Mouse (Mus musculus) stomach, embryonic 15.5 days (tissue): ENCODE measurements around the gene Gm13275. TPM values are rescaled to one million over a fixed set of nuclear protein-coding genes. Genes with fewer than 3 reads are reported as not detected.
A peak's percentile ranks its signal among the peaks of the same experiment; 100 is the strongest.
"Not testable (repeated sequence)": the region's sequence is repeated elsewhere in the genome, so short reads cannot be mapped to it uniquely, and the experiment has no call there.

Experiments used
- ATAC-seq: fragments of 200-750 bp; cut with Nextera tagmentation; 2 replicates; pipeline ENCODE4 v1.8.0; 2017; ENCODE audit warnings: low read depth, moderate number of reproducible peaks, moderate TSS enrichment; ENCODE audit not compliant: insufficient read depth, low FRiP score
- H3K27ac ChIP-seq: fragments of 300-500 bp; sonication (generic); 2 replicates; pipeline ENCODE4 v1.5.1; 2015; ENCODE audit warnings: mild to moderate bottlenecking, inconsistent platforms
- H3K27me3 ChIP-seq: fragments of 300-500 bp; sonication (generic); replicated peaks from 2 replicates; pipeline ENCODE4 v1.6.1; 2015; ENCODE audit warnings: inconsistent platforms
- H3K36me3 ChIP-seq: fragments of 300-500 bp; sonication (generic); 2 replicates; pipeline ENCODE4 v1.6.1; 2015; ENCODE audit warnings: inconsistent platforms
- H3K4me1 ChIP-seq: fragments of 300-500 bp; sonication (generic); 2 replicates; pipeline ENCODE4 v1.6.1; 2015; ENCODE audit warnings: inconsistent platforms
- H3K4me2 ChIP-seq: fragments of 300-500 bp; sonication (generic); 2 replicates; pipeline ENCODE4 v1.6.1; 2015; ENCODE audit warnings: mild to moderate bottlenecking, inconsistent platforms
- H3K4me3 ChIP-seq: fragments of 300-500 bp; sonication (generic); replicated peaks from 2 replicates; pipeline ENCODE4 v1.5.1; 2015; ENCODE audit warnings: inconsistent platforms
- H3K9ac ChIP-seq: fragments of 300-500 bp; sonication (generic); 2 replicates; pipeline ENCODE4 v1.6.1; 2015; ENCODE audit warnings: inconsistent platforms
- H3K9me3 ChIP-seq: fragments of 300-500 bp; sonication (generic); 2 replicates; pipeline ENCODE4 v1.6.1; 2016; ENCODE audit warnings: inconsistent platforms
- WGBS: fragments of 180-500 bp; shearing (Covaris S2); methylation state at CpG from one replicate; pipeline ENCODE4 v1.1.7; 2015; 5-methylcytosine and 5-hydroxymethylcytosine counted together
- polyA plus RNA-seq: library from polyadenylated mRNA; unstranded; fragments of >200 nt; fragmentation: Nextera tagmentation; extraction: Ambion mirVana; gene quantifications from 2 replicates; pipeline ENCODE4 v1.2.1, GENCODE M21; 2015

Gene Gm13275
- polyA plus RNA-seq, 1 experiment from 2014 or later = not detected

DNA sequence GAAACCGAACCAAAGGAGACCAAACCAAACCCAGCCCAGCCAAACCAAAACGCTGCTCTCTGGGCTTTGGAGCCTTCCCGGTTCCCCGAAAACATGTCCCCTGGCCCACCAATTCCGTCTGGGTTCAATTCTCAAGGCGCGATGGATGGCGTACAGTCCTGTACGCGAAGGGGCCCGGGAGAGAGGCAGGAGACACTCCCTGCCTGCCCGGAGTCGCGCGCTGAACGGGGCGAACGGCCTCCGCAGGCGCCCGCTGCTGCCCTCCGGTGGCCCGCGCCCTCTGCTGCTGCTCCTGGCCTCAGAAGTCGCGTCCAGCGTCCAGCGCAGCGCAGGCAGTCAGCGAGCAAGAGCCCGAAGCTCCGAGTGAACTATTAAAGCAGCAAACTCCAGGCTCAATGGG lies 20.8 kb upstream of the Gm13275 start, which contains the start of gene Gm13290:
Gene Gm13290, plus strand, starts transcription at position 301 of the 400 bp plus-strand sequence.
- not testable (repeated sequence) for H3K27ac ChIP-seq, H3K9ac ChIP-seq, H3K4me2 ChIP-seq, ATAC-seq, H3K27me3 ChIP-seq, H3K4me3 ChIP-seq, H3K36me3 ChIP-seq, H3K4me1 ChIP-seq, H3K9me3 ChIP-seq
- WGBS = no CpG with 5 or more reads among the region's 32 CpGs

DNA sequence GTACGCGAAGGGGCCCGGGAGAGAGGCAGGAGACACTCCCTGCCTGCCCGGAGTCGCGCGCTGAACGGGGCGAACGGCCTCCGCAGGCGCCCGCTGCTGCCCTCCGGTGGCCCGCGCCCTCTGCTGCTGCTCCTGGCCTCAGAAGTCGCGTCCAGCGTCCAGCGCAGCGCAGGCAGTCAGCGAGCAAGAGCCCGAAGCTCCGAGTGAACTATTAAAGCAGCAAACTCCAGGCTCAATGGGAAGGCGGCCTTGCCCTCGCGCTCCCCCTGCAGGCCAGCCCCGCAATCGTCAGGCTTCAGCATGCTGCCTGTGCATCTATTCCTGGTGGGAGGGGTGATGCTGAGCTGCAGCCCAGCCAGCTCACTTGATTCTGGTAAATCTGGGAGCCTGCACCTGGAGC lies 17.7 kb upstream of the Gm13275 start, which contains the start of gene Gm13289:
Gene Gm13289, plus strand, starts transcription at position 301 of the 400 bp plus-strand sequence.
- H3K36me3 ChIP-seq, H3K9me3 ChIP-seq, H3K27ac ChIP-seq, H3K27me3 ChIP-seq, H3K4me1 ChIP-seq, ATAC-seq, H3K9ac ChIP-seq, H3K4me3 ChIP-seq, H3K4me2 ChIP-seq: not testable (repeated sequence)
- no CpG with 5 or more reads among the region's 29 CpGs for whole genome bisulfite sequencing

DNA sequence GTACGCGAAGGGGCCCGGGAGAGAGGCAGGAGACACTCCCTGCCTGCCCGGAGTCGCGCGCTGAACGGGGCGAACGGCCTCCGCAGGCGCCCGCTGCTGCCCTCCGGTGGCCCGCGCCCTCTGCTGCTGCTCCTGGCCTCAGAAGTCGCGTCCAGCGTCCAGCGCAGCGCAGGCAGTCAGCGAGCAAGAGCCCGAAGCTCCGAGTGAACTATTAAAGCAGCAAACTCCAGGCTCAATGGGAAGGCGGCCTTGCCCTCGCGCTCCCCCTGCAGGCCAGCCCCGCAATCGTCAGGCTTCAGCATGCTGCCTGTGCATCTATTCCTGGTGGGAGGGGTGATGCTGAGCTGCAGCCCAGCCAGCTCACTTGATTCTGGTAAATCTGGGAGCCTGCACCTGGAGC lies 14.7 kb upstream of the Gm13275 start, which contains the start of gene Gm13272:
Gene Gm13272, plus strand, starts transcription at position 301 of the 400 bp plus-strand sequence.
- H3K4me3 ChIP-seq, ATAC-seq, H3K9ac ChIP-seq, H3K36me3 ChIP-seq, H3K4me1 ChIP-seq, H3K9me3 ChIP-seq, H3K27me3 ChIP-seq, H3K27ac ChIP-seq, H3K4me2 ChIP-seq: not testable (repeated sequence)
- WGBS = no CpG with 5 or more reads among the region's 29 CpGs

DNA sequence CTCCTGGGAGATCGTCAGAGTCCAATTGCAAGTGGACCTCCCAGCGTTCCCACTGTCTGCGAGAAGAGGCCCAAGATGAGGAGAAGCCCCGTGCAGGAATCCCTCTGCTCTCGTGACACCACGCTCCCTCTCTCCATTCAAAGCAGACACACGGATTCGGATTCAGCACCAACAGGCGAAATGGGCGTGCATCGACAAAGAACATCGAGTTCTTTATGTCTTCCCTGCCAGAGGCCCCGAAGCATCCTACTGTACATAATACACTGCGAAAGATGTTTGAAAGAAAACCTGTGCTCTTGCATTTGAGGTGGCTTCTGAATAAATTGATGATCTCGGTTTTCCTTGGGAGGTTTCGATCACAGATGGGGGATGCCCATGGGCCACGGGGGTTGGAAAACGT lies 14.0 kb upstream of the Gm13275 start:
- not testable (repeated sequence) for H3K9me3 ChIP-seq, H3K27me3 ChIP-seq, H3K4me3 ChIP-seq, H3K36me3 ChIP-seq, ATAC-seq, H3K4me1 ChIP-seq, H3K9ac ChIP-seq, H3K27ac ChIP-seq, H3K4me2 ChIP-seq
- WGBS = 57% methylated on average over 16 of the region's 18 CpGs

DNA sequence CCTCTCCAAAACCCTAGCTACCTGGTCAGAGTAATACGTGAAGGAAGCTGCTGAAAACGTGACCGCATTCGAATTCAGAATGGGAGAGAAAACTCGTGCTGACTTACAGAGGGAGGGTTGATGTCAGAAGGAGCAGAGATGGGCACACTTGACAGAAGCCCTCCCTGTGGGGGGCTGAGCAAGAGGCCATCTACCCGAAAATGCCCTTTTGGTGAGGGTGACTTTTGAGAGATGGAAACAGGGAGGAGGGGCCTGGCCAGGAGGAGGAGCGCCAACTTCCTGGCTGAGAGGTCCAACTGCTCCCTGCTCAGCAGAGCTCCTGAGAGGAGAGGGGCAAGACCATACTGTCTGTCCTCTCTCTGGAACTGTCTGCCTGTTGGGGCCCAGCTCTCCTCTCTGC lies 12.5 kb upstream of the Gm13275 start, which contains the start of gene Ifnz:
Gene Ifnz, plus strand, starts transcription at position 301 of the 400 bp plus-strand sequence.
- WGBS = 25% methylated on average over 5 of the region's 7 CpGs
- peak within 1 kb of the TSS; percentile 25; the same call in 1 of the 2 replicates for H3K4me3 ChIP-seq
- H3K9ac ChIP-seq, ATAC-seq, H3K27ac ChIP-seq, H3K36me3 ChIP-seq, H3K27me3 ChIP-seq, H3K9me3 ChIP-seq, H3K4me1 ChIP-seq: not testable (repeated sequence)
- H3K4me2 ChIP-seq = peak within 1 kb of the TSS; percentile 41

DNA sequence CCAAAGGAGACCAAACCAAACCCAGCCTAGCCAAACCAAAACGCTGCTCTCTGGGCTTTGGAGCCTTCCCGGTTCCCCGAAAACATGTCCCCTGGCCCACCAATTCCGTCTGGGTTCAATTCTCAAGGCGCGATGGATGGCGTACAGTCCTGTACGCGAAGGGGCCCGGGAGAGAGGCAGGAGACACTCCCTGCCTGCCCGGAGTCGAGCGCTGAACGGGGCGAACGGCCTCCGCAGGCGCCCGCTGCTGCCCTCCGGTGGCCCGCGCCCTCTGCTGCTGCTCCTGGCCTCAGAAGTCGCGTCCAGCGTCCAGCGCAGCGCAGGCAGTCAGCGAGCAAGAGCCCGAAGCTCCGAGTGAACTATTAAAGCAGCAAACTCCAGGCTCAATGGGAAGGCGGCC lies 12.0 kb upstream of the Gm13275 start:
- H3K27me3 ChIP-seq, H3K9ac ChIP-seq, H3K9me3 ChIP-seq, ATAC-seq, H3K27ac ChIP-seq, H3K36me3 ChIP-seq, H3K4me1 ChIP-seq: not testable (repeated sequence)
- Histone ChIP-seq H3K4me2 (peak overlapping the region; percentile 41), H3K4me3 (peak overlapping the region; percentile 25; the same call in 1 of the 2 replicates)
- WGBS = 0% methylated on average over 6 of the region's 31 CpGs

DNA sequence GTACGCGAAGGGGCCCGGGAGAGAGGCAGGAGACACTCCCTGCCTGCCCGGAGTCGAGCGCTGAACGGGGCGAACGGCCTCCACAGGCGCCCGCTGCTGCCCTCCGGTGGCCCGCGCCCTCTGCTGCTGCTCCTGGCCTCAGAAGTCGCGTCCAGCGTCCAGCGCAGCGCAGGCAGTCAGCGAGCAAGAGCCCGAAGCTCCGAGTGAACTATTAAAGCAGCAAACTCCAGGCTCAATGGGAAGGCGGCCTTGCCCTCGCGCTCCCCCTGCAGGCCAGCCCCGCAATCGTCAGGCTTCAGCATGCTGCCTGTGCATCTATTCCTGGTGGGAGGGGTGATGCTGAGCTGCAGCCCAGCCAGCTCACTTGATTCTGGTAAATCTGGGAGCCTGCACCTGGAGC lies 8.9 kb upstream of the Gm13275 start, which contains the start of gene Gm13276:
Gene Gm13276, plus strand, starts transcription at position 301 of the 400 bp plus-strand sequence.
- not testable (repeated sequence) for H3K9me3 ChIP-seq, H3K4me1 ChIP-seq, H3K27me3 ChIP-seq, H3K4me3 ChIP-seq, ATAC-seq, H3K9ac ChIP-seq, H3K27ac ChIP-seq, H3K4me2 ChIP-seq, H3K36me3 ChIP-seq
- no CpG with 5 or more reads among the region's 27 CpGs for WGBS

DNA sequence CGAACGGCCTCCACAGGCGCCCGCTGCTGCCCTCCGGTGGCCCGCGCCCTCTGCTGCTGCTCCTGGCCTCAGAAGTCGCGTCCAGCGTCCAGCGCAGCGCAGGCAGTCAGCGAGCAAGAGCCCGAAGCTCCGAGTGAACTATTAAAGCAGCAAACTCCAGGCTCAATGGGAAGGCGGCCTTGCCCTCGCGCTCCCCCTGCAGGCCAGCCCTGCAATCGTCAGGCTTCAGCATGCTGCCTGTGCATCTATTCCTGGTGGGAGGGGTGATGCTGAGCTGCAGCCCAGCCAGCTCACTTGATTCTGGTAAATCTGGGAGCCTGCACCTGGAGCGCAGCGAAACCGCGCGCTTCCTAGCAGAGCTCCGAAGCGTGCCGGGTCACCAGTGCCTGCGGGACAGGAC lies 5.9 kb upstream of the Gm13275 start, which contains the start of gene Gm13277:
Gene Gm13277, plus strand, starts transcription at position 231 of the 400 bp plus-strand sequence.
- not testable (repeated sequence) for ATAC-seq, H3K36me3 ChIP-seq, H3K4me3 ChIP-seq, H3K27ac ChIP-seq, H3K9ac ChIP-seq, H3K9me3 ChIP-seq, H3K27me3 ChIP-seq, H3K4me1 ChIP-seq, H3K4me2 ChIP-seq
- 3% methylated on average over 4 of the region's 28 CpGs for WGBS

DNA sequence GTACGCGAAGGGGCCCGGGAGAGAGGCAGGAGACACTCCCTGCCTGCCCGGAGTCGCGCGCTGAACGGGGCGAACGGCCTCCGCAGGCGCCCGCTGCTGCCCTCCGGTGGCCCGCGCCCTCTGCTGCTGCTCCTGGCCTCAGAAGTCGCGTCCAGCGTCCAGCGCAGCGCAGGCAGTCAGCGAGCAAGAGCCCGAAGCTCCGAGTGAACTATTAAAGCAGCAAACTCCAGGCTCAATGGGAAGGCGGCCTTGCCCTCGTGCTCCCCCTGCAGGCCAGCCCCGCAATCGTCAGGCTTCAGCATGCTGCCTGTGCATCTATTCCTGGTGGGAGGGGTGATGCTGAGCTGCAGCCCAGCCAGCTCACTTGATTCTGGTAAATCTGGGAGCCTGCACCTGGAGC lies 3.0 kb upstream of the Gm13275 start, which contains the start of gene Gm13278:
Gene Gm13278, plus strand, starts transcription at position 301 of the 400 bp plus-strand sequence.
- not testable (repeated sequence) for H3K27me3 ChIP-seq, H3K4me2 ChIP-seq, H3K27ac ChIP-seq, H3K9me3 ChIP-seq, H3K9ac ChIP-seq, H3K4me3 ChIP-seq, ATAC-seq, H3K4me1 ChIP-seq, H3K36me3 ChIP-seq
- no CpG with 5 or more reads among the region's 28 CpGs for WGBS

DNA sequence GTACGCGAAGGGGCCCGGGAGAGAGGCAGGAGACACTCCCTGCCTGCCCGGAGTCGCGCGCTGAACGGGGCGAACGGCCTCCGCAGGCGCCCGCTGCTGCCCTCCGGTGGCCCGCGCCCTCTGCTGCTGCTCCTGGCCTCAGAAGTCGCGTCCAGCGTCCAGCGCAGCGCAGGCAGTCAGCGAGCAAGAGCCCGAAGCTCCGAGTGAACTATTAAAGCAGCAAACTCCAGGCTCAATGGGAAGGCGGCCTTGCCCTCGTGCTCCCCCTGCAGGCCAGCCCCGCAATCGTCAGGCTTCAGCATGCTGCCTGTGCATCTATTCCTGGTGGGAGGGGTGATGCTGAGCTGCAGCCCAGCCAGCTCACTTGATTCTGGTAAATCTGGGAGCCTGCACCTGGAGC lies 2.8 kb downstream of the Gm13275 start, which contains the start of gene Gm13279:
Gene Gm13279, plus strand, starts transcription at position 301 of the 400 bp plus-strand sequence.
- not testable (repeated sequence) for H3K9ac ChIP-seq, H3K9me3 ChIP-seq, H3K27me3 ChIP-seq, ATAC-seq, H3K4me2 ChIP-seq, H3K4me1 ChIP-seq, H3K4me3 ChIP-seq, H3K27ac ChIP-seq, H3K36me3 ChIP-seq
- no CpG with 5 or more reads among the region's 28 CpGs for WGBS

DNA sequence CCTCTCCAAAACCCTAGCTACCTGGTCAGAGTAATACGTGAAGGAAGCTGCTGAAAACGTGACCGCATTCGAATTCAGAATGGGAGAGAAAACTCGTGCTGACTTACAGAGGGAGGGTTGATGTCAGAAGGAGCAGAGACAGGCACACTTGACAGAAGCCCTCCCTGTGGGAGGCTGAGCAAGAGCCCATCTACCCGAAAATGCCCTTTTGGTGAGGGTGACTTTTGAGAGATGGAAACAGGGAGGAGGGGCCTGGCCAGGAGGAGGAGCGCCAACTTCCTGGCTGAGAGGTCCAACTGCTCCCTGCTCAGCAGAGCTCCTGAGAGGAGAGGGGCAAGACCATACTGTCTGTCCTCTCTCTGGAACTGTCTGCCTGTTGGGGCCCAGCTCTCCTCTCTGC lies 5.1 kb downstream of the Gm13275 start, which contains the start of gene Gm13285:
Gene Gm13285, plus strand, starts transcription at position 301 of the 400 bp plus-strand sequence.
- not testable (repeated sequence) for ATAC-seq, H3K4me2 ChIP-seq

DNA sequence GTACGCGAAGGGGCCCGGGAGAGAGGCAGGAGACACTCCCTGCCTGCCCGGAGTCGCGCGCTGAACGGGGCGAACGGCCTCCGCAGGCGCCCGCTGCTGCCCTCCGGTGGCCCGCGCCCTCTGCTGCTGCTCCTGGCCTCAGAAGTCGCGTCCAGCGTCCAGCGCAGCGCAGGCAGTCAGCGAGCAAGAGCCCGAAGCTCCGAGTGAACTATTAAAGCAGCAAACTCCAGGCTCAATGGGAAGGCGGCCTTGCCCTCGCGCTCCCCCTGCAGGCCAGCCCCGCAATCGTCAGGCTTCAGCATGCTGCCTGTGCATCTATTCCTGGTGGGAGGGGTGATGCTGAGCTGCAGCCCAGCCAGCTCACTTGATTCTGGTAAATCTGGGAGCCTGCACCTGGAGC lies 8.7 kb downstream of the Gm13275 start, which contains the start of gene Gm13287:
Gene Gm13287, plus strand, starts transcription at position 301 of the 400 bp plus-strand sequence.
- ATAC-seq = not testable (repeated sequence)

More for the DNA sequence above, 5.1 kb downstream of the Gm13275 start, which contains the start of gene Gm13285:
- H3K36me3 ChIP-seq, H3K9ac ChIP-seq, H3K4me3 ChIP-seq, H3K9me3 ChIP-seq, H3K27me3 ChIP-seq, H3K27ac ChIP-seq, H3K4me1 ChIP-seq: not testable (repeated sequence)
- WGBS = 19% methylated on average over 5 of the region's 7 CpGs

More for the DNA sequence above, 8.7 kb downstream of the Gm13275 start, which contains the start of gene Gm13287:
- H3K9me3 ChIP-seq, H3K9ac ChIP-seq, H3K4me1 ChIP-seq, H3K4me3 ChIP-seq, H3K27me3 ChIP-seq, H3K36me3 ChIP-seq, H3K27ac ChIP-seq: not testable (repeated sequence)
- WGBS = no CpG with 5 or more reads among the region's 29 CpGs
- peak within 1 kb of the TSS; percentile 33; the same call in 1 of the 2 replicates for H3K4me2 ChIP-seq
